In the genomic region with DNA sequence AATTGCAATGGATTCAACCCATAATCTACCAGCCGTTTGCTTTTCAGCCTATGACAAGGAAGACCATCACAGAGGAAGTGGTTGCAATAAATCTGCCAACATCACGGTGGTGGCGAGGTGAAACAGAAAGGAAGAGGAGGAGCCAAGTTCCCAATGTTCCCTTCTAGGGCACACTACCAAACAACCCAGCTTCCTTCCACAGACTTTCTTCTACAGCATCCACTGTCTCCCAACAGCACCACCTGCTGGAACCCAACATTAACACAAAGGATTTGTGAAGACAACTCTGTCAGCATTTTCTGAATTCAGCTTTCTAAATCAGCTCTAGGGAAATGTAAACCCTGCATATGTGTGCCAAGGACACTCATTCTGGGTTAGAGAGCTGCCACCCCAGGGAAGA, we compare ENCODE assay signal across 9 mouse cellular contexts.
DNase-seq lines count a peak whose midpoint lies in the region; ATAC-seq and TF ChIP-seq lines count a peak whose summit lies in the region.
"Had no signal": no experiment of that assay in that cellular context is flagged by ENCODE, and none has a peak within 500 bp of the region (broad histone marks: within the 10 kb centered on the region; RNA-seq: fewer than 3 reads in every experiment).

No protein-coding gene starts in this region.

- no peak overlapping the region for H3K4me3 ChIP-seq in lung, postnatal 0 days (ENCODE audit: low read depth, low read length)
- H3K4me3 ChIP-seq: limb, embryonic 12.5 days had no signal

- no peaks in the 10 kb centered on the region for H3K4me1 ChIP-seq in lung, postnatal 0 days (ENCODE audit: insufficient read depth, low read depth, low read length)

- intact Hi-C loops in heart, postnatal 10 days (cut with DNase I): loop anchor here (2.0 to 5.0 kb wide), 2 partner anchors 91 to 1016 kb away; no protein-coding TSS in a partner anchor

- H3K27ac ChIP-seq in lung, postnatal 0 days (ENCODE audit: low read length): no peak overlapping the region
- H3K27ac ChIP-seq: limb, embryonic 12.5 days had no signal

- TF ChIP-seq EP300 in lung, postnatal 0 days (IDR thresholded peaks at IDR 0.05): no peak

- no peaks in the 10 kb centered on the region for H3K27me3 ChIP-seq in lung, postnatal 0 days (replicated peaks; ENCODE audit: insufficient read depth, low read length)
- H3K27me3 ChIP-seq: limb, embryonic 12.5 days had no signal

- DNase-seq in ES-CJ7 (ENCODE audit: low read depth, low spot score): peak; percentile 77
- peak; percentile 78 for DNase-seq in ZHBTc4 (ENCODE audit: low read depth, low spot score)
- DNase-seq in embryo, embryonic 10.5 days (ENCODE audit: low spot score): peak; percentile 74
- peak; percentile 64 to 79 for DNase-seq in heart, postnatal 10 days
- DNase-seq in layer of hippocampus, postnatal 10 days (ENCODE audit: low spot score in 2 of 2): peak; percentile 33 to 65
- peak; percentile 85 for DNase-seq in lung, postnatal 0 days (ENCODE audit: low spot score)
- DNase-seq in right cerebral cortex, postnatal 10 days (ENCODE audit: low spot score in 2 of 2): peak; percentile 49 to 56
- DNase-seq in yolk sac, embryonic 10.5 days (ENCODE audit: low spot score): peak; percentile 14

- H3K36me3 ChIP-seq in lung, postnatal 0 days (ENCODE audit: insufficient read depth, low read length): no peaks in the 10 kb centered on the region
- H3K36me3 ChIP-seq: limb, embryonic 12.5 days had no signal

- no peaks in the 10 kb centered on the region for H3K9me3 ChIP-seq in lung, postnatal 0 days (ENCODE audit: low read length)

- H3K9ac ChIP-seq in lung, postnatal 0 days (replicated peaks; ENCODE audit: low read depth): no peak overlapping the region
- H3K9ac ChIP-seq: limb, embryonic 12.5 days had no signal

- H3K4me2 ChIP-seq in lung, postnatal 0 days (replicated peaks; ENCODE audit: low read depth, low read length): no peak overlapping the region
- H3K4me2 ChIP-seq: limb, embryonic 12.5 days had no signal

- TF ChIP-seq CTCF in lung, postnatal 0 days (IDR thresholded peaks at IDR 0.05): peak; percentile 78

- peak; percentile 70 for ATAC-seq in lung, postnatal 0 days

- 32% methylated on average over 3 of the region's 3 CpGs for WGBS in lung, postnatal 0 days

Comparison
In these comparisons a context has a peak if more than half of its experiments do, and no peak if none do; other contexts are left out.
1. DNase-seq: peak in every context shown above with its lines; median percentile 85 in lung, postnatal 0 days; 78 in ZHBTc4; 77 in ES-CJ7; 74 in embryo, embryonic 10.5 days; 72 in heart, postnatal 10 days; 52 in right cerebral cortex, postnatal 10 days; 49 in layer of hippocampus, postnatal 10 days; 14 in yolk sac, embryonic 10.5 days.